Mouse (Mus musculus) cerebellum, postnatal 4 days (tissue): Measurements from ENCODE around the gene Abhd12.
A peak's percentile ranks its signal among the peaks of the same experiment; 100 is the strongest.
"Not testable (repeated sequence)": the region's sequence is repeated elsewhere in the genome, so short reads cannot be mapped to it uniquely, and the experiment has no call there.

ENCODE experiments used
- DNase-seq, 2 experiments: peaks; one replicate each; pipeline ENCODE4 v3.0.0; 2022; ENCODE audit warnings: low spot score in 2 of 2, mixed read lengths in 1 of 2

Gene Abhd12

DNA sequence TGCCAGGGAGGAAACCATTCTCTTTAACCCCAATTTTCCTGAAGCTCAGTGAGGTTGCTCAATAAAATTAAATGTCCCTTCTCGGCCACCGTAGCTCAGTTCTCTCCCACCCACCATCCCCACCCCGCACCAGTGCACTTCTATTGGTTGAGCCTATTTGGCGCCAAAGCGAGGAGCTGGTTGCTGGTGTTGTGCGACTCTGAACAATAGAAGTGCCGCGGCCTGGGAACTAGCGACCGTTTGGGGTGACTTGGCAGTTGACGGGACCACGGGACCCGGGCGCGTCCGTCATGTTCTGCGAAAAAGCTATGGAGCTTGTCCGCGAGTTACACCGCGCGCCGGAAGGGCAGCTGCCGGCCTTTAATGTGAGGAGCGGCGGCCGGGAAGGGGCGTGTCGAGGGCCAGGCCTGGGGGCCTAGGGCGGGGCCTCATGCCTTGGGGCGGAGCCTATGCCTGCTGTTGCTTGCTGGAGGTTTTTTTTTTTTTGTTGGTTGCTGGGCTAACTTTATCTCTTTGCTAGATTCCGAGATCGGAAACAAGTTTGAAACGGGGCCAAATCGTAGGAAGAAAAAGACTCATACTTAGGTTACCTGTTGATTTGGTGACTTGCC, 5.0 kb upstream of the Abhd12 start:
- DNase-seq: peak; percentile 55 to 84

DNA sequence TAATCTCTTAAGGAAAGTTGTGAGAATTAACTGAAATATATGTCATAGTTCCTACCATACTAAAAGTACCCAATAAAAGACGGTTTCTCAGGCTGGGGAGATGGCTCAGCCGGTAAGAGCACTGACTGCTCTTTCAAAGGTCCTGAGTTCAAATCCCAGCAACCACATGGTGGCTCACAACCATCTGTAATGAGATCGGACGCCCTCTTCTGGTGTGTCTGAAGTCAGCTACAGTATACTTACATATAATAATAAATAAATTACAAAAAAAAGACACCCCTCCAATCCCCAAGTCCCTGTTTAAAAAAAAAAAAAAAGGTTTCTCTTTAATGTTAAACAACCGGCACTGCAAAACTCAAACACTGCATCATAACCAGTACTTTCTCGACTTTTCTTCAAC, 4.3 kb upstream of the Abhd12 start:
- DNase-seq: not testable (repeated sequence)

DNA sequence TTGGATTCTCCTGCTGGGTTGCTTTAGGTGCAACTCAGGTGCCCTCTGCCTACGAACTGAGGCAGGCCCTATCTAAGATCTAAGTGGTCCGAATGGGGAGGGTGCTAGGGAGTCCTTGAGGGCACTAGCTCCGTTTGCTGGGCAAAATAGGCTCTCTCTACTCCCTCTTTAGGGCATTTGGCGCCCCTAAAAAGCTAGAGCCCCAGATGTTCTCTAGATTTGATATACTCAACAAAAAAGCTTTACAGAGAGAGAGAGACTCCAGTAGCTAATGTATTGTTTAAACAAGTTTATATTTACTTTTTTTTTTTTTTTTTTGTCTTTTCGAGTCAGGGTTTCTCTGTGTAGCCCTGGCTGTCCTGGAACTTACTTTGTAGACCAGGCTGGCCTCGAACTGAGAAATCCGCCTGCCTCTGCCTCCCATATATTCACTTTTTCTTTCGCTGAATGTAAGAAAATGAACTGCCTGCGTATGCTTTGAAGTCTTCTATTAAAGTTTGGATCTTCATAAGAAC, 452 bp upstream of the Abhd12 start, which contains the start of gene Gins1:
Gene Gins1, plus strand, starts transcription at position 465 of the 515 bp plus-strand sequence.
- no peak for DNase-seq

DNA sequence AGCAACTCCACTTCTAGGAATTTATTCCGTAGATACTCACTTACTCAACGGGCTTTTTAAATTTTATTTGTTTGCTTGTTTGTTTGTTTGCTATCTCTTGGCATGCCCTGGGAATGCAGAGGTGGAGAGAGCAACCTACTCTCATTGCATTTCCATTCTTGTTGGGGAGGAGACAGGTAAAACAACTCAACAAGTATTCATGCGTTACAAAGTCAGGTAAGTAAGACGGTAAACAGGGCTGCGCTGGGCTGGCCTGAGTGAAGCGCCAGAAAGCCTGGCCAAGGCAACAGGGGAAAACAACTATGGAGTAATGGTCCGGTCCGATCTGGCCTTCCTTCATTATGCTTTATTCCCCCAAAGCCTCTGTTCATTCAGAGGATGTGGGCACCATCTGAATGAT, 2.2 kb downstream of the Abhd12 start:
- DNase-seq: no peak

DNA sequence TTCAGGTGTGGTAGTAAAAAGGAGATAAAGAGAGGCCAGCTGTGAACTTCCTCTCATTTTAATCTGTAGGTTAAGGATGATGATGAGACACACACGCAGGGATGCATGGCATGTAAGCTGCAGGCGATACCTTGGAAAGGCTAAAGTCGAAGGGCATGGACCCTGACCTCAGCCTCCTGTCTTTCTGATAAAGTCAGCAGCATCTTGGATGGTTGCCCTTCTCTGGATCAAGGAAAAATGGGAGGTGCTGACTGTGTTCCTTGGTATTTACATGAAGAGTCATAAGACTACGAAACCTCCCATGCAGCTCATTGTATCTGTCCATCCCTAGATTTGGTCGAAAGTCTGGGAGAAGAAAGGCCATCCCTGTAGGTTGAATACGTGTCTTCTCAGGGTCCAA, 4.2 kb downstream of the Abhd12 start:
- no peak for DNase-seq

DNA sequence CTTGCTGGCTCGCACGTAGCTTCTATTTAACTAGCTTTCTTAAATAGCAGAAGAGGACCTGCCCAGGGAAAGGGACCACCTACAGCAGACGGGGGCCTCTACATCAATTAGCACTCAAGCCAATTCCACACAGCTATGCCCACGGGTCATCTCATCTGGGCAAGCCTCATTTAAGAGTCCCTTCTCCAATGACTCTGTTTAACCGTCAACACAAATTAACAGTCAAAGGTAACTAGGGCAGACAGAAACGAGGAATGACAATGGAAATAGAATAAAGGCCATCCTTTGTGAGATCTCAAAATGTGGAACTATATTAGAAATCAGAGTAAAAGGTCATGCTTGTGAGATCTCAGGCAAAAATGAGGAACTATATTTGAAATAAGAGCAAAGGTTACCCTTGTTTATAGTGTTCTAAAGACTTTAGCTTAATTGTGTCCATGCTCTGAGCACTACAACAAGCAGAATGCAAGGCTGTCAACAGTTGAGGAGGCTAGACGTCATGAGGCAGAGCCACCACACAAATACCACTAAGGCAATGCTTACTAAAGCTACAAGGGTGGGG, 8.8 kb downstream of the Abhd12 start:
- DNase-seq: no peak

DNA sequence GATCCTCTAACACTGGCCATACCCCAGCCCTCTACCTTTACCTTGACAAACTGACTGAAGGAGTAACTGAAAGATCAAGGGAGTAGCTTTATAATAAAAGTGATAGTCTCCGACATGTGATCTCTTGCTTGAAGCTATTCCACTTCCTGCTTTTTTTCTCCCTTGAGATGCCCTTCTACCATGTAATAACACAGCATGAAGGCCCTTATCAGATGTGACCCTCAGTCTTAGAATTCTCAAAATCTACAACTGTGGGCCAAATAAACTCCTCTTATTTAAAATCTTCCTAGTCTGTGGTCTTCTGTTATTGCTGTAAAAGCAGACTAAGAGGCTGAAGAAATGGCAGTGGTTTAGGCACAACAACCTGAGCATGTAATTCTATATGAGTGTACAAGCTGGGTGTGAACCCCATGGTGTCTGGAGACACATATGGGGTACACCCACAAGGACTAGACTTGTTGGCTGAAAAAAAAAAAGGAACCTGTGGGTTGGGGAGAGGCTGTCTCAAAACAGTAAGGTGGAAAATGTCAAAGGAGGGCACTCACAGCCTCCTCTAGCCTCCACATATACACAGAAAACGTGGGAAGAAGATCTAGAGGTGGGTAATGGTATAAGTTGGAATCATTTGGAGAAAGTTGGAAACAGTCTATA, 9.8 kb downstream of the Abhd12 start:
- no peak for DNase-seq

DNA sequence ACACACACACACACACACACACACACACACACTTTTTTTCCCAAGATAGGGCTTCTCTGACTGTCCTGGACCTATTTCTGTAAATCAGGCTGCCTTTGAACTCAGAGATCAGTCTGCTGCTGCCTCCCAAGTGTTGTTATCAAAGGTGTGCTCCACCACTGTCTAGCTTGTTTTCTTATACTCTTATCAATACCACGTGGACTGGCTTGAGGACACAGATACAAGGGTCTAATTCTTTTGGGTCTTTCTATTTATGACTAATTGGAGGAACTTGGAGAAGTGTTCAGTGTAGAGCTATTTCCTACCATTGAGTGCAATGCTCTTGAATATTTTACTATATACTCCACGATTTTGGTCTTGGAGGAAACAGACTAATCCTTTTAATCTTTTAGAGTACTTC, 17.2 kb downstream of the Abhd12 start:
- DNase-seq: no peak

DNA sequence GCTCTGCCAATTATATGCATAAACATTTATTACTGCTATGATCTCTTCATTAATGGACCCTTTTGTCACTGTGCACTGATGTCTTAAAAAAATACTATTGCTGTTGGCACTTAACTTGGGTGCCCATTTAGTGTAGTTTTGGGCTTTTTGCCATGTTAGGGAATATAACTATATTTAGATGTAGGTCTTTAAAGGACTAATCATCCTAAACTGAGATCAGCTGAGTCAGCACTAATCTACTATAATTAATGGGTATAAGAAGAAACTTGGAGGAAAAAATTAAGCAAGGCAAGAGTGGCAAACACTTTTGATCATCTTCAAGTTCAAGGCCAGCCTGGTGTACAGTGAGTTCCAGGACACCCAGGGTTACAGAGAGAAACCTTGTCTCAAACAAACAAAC, 18.2 kb downstream of the Abhd12 start:
- no peak for DNase-seq

DNA sequence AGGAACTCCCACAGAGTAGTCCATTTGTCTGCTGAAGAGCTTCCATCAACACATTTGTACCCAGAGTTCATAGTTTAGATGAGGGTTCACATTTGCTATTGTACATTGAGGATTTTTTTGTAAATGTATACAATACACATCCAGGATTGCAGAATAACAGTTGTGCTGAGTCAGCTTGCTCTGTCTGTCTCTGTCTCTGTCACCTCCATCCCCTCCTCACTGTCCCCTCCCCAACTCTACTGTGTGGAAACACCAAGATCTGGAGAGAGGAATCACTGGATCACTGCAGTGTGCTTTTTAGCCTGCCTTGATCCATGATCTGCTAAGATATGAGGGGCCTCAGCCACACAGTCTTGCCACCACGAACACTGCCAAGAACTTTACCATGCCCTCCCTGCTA, 18.7 kb downstream of the Abhd12 start:
- DNase-seq: no peak

DNA sequence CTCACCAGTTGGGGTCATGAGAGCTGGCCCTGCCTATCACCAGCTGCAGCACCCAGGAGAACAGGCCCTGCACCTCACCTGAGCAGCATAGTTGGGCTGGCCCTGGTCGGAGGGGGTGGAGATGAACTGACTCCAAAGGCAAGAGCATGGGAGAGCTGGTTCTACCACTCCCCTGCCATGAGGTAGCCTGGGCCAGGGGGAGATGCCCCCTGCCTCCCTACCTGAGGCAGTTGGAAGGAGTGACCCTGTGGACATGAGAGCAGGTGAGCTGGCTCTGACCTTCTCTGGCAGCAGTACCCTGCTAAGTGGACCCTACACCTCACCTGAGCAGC, 19.8 kb downstream of the Abhd12 start:
- DNase-seq: no peak

DNA sequence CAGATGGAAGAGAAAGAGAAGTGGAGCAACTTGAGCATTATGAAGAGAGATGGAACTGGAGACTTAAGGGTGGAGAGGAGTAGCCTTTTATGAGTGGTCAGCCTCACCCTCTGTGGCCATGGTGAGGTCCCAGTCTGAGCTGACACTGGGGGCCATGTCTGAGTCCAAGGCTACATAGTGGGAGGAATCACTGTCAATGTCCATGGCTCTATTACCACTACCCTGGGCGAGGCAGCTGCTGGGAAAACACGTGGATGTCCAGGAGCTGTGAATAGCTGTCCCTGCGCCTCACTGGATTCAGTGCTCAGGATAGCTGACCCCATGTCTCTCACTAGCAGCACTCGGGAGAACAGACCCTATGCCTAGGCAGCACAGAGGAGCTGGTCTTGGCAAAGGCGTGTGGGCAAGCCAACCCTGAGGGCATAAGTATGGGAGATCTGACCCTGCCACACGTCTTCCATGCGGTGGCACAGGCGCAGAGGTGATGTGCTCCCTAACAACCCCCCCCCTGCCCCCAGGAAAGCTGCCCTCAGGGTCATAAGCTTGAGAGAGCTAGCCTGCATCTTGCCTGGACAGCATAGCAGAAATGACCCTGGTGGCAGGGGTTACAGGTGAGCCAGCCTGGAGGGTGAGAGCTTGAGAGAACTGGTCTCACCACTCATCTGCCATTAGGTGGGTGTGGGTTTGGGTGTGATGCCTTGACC, 20.3 kb downstream of the Abhd12 start:
- DNase-seq: no peak

DNA sequence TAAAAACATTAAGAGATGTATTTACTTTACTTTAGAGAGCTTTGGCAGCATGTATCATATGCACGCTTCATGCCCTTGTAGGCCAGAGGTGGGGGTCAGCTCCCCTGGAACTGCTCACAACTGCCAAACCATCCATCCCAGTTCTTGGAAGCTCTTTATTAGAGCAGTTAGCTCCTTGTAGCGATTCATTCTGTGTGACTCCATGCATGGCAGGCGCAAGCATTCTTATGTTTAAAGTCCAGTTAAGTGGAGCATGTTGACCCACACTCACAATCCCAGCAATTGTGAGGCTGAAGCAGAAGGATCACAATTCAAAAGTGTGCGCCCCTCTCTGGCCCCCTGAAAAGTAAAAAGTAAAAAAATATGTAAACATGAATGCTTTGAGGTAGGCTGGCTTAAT, 27.0 kb downstream of the Abhd12 start:
- no peak for DNase-seq

DNA sequence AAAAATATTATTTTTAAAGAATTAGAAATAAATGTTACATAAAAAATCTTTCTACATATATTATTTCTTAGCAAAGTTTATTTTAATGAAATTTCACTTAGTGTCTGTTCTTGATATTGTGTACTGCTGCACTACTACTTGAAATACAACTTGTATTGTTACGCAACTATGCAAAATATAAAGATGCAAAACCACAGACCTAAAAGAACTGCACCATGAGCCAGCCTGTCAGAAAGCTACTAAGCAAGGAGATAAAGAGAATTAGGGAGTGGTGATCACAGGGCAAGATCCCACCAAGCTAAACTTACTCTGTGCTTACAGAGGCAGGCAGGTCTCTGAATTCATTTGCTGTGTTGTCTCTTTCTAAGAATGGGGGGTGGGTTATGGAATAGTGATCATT, 29.3 kb downstream of the Abhd12 start:
- DNase-seq: no peak

DNA sequence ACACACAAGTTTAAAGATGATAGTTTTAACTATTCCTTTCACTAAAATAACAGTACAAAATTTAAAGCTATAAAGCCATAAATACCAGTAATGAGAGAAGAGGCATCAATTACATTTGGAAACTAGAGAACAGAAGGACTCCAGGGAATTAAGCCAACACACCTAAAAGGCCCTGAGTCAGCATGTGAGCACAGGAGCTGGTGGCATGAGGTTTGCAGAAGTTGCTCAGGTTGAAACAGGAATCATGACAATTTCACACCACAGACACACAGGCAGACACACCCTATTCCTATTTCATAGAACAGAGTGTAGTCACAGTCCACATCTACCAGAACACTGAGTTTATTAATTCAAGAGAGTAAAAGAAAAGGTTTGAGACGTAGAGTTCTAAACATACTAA, 30.0 kb downstream of the Abhd12 start:
- DNase-seq: no peak

DNA sequence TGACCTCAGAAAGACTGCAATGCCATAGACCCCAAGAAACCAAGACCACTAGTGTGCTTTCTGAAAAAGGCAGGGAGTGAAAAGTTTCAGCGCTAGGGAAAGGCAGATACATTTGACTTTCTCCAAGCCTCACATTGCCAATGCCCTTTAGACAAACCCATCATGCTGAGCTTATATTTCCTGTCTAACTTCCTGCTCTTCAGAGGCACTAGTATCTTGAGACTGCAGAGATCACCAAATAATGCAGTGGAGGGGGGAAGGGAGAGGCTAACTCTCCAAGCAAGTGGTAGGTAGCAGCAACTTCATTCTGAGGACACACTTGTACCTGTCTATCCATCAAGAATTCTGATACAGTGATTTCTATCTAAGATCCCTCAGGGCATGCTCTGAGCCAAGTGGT, 35.1 kb downstream of the Abhd12 start:
- no peak for DNase-seq

DNA sequence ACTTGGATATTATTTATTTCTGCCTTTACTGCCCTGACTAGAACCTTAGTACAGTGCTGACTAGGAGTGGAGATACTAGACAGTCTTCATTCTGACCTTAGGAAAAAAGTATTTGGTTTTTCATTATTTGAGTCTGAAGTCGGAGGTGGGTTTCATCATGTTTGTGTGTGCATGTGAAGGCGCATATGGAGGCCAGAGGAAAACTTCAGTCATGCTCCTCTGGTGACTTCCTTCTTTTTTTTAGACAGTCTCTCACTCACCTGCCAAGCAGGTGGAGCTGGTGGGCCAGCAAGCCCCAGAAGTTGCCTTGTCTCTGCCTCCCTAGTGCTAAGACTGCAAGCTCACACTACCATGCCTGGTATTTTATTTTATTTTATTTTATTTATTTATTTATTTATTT, 37.5 kb downstream of the Abhd12 start:
- no peak for DNase-seq

DNA sequence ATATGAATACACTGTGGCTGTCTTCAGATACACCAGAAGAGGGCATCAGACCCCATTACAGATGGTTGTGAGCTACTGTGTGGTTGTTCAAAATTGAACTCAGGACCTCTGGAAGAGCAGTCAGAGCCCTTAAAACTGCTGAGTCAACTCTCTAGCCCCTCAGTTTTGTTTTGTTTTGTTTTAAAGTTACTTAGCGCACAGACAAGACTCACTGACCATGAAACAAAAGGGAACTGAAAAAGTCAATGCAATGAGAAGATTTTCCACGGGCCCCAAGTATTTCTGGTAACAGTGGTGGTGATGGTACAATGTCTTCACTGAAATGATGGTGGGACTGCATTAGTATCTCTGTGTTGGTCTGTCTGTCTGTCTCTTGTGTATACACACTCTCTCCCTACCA, 43.4 kb downstream of the Abhd12 start:
- DNase-seq: no peak

DNA sequence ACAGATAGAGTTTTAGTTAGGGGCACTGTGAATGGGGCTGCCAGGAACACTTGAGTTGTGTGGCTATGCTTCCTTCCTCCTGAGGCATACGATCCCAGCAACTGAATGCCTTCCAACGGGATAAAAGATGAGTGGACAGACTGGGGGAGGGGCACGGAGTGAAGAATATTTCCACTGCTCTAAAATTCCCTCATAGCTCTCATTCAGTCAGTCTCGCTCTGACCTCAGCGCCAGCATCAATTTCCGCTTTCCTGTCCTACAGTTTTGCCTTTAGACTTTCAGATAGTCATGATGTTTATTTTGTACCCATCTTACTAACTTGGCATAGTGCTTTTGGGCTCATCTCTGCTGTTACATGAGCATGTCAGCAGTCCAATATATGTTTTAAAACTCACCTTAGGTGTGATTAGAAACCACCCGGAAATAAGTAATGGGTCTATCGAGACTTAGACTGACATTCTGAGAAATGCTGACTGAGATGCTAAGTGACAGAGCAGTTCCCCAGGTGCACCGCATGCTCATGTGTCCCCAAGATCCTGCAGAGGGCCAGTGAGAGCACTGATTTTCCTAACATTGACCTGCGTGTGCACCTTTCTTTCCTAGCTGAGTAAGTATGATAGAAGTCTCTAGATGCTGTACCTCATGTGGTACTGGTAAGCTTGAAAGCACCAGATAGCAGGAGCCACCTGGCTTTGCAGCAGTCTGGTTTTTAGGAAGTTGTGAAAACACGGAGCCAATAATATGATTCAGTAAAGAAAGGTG, 44.7 kb downstream of the Abhd12 start:
- DNase-seq: no peak

DNA sequence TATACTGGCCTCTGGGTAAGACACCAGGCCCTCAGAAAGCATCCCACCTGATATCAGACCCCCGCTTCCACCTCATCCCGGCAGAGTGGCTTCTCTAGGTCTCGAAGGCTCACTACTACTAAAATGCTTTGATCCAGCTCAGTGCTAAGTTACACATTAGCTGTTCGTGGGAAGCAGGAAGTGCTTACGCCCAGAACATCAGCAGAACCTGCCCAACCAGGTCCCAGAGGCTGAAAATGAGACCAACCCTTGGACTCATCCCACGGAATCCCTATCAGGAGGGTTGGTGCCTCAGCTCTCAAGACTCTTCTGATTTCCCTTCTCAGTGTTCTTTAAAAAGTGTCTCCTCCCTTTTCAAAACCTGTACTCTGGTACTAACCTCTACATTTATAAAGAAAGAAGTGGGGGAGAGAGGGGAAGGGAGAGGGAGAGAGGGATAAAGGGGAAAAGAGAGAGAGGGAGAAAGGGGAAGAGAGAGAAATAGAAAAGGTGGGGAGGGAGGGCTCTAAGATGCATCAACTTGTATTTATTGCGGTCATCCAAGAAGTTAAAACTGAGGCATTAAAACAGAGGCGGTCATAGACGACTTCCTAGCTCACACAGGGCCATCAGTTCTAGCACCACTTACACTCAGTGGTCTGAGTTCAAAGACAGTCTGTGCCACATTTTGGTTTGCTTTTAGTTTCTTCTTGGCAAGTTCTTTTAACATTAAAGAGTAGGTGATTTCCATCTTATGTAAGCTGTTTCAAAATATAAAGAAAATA, 45.6 kb downstream of the Abhd12 start:
- no peak for DNase-seq

DNA sequence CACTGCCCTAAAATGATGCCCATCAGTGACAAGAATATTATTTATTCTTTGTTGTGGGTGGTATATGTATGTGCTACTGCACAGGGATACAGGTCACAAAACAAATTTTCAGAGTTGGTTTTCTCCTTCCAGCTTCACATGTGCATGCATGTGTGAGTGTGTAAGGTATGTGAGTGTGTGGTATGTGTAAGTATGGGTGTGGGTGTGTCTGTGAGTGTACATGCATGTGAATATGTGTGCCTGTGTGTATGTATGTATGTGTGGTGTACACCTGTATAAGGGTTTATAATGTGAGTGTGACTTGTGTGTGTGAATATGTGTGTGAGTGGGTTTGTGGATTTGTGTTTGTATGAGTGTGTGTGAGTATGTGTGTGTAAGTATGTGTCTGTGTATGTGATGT, 49.4 kb downstream of the Abhd12 start:
- DNase-seq: no peak
